Mouse (Mus musculus): Measurements from ENCODE around the gene Gm6902. TPM values are rescaled to one million over a fixed set of nuclear protein-coding genes. Genes with fewer than 3 reads are reported as not detected.
"Not testable (repeated sequence)": the region's sequence is repeated elsewhere in the genome, so short reads cannot be mapped to it uniquely, and the experiment has no call there.

Gm6902 gene
- not detected in 2 replicates for polyA plus RNA-seq (2016; fragmentation: Nextera tagmentation; extraction: Ambion mirVana)

DNA sequence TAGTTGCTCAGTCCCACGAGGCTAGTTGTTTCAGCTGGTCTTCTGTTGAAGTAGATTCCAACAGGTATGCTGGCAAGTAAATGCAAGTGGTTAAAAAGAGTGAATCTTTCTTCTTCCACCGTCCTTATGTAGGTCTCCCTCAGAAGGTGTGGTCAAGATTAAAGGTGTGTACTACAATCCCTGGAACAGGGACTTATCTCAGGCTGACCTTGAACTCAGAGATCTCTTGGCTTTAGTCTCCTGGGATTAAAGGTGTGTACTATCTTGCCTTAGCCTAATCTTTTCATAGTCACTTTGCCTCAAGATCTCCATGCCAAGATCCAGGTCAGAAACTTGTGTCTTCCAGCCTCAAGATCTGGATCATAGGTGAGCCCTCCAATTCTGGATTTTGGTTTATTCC is at the start of gene Gm6902:
Gene Gm6902 (minus strand): TSS at position 101 of the 400 bp plus-strand sequence.
- H3K27me3 ChIP-seq (replicated peaks): not testable (repeated sequence)
- WGBS: no CpG with 5 or more reads among the region's 2 CpGs

DNA sequence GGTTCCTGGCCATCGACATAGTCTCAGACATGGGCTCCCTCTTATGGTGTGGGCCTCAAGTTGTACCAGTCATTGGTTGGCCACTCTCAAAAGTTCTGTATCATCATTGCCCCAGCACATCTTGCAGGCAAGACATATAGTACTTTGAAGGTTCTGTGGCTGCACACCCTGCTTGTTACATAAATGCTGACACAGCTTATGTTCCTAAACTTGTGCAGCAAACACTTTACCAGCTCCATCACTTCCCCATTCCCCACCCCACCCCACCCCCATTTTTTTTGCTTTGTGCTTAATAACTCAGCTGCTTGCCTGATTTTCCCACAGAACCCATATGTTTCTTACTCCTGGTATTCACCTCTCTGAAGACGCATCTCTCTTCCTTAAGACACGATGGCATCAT is 22.2 kb upstream of the Gm6902 start, which contains the start of gene Nlrp4e:
Gene Nlrp4e (plus strand): TSS at position 301 of the 400 bp plus-strand sequence.
- WGBS: 81% methylated on average over 3 of the region's 3 CpGs
- H3K27ac ChIP-seq; H3K9me3 ChIP-seq; H3K36me3 ChIP-seq; H3K4me1 ChIP-seq; ATAC-seq (ENCODE audit: low FRiP score, low read depth); H3K4me3 ChIP-seq; H3K27me3 ChIP-seq (replicated peaks); H3K9ac ChIP-seq; H3K4me2 ChIP-seq (replicated peaks): not testable (repeated sequence)

More for the DNA sequence above, at the start of gene Gm6902:
- H3K4me1 ChIP-seq; H3K36me3 ChIP-seq; H3K9me3 ChIP-seq; H3K9ac ChIP-seq; H3K4me2 ChIP-seq (replicated peaks); H3K4me3 ChIP-seq; H3K27ac ChIP-seq; ATAC-seq (ENCODE audit: low FRiP score, low read depth): not testable (repeated sequence)

DNA sequence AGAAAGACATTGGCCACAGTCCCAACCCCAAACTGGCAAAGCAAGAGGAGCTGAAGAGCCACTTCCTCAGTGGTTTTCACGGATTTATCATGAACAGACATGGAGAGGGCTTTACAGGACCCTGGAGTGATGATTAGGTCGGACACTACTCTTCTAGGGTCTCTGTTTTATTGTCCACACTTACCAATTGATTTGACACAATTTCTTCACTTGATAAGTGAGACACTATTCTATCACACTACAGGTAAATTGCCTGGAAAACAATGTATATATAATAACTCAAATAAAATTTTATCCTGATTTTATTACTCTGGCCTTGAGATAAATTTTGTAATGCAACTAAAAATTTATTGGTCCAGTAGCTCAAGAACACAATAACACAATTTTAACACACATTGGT is 27.1 kb downstream of the Gm6902 start, which contains the start of gene Vmn1r166:
Gene Vmn1r166 (minus strand): TSS at position 101 of the 400 bp plus-strand sequence.
- H3K4me1 ChIP-seq; H3K27me3 ChIP-seq (replicated peaks); H3K9me3 ChIP-seq; H3K9ac ChIP-seq; ATAC-seq (ENCODE audit: low FRiP score, low read depth); H3K36me3 ChIP-seq; H3K4me2 ChIP-seq (replicated peaks); H3K4me3 ChIP-seq; H3K27ac ChIP-seq: not testable (repeated sequence)
- no CpG with 5 or more reads among the region's 2 CpGs for WGBS

Other genes starting within 250 kb of the Gm6902 start
- gene Vmn1r163, start 223.4 kb downstream of the Gm6902 start, polyA plus RNA-seq (2016; fragmentation: Nextera tagmentation; extraction: Ambion mirVana): not detected in 2 replicates
- gene Gm8720, start 211.4 kb downstream of the Gm6902 start, polyA plus RNA-seq (2016; fragmentation: Nextera tagmentation; extraction: Ambion mirVana): not detected in 2 replicates
- not detected in 2 replicates for gene Gm10662, start 134.4 kb downstream of the Gm6902 start, polyA plus RNA-seq (2016; fragmentation: Nextera tagmentation; extraction: Ambion mirVana)
- gene Vmn1r165, start 61.6 kb downstream of the Gm6902 start, polyA plus RNA-seq (2016; fragmentation: Nextera tagmentation; extraction: Ambion mirVana): not detected in 2 replicates
- not detected in 2 replicates for gene Vmn1r166, start 27.2 kb downstream of the Gm6902 start, polyA plus RNA-seq (2016; fragmentation: Nextera tagmentation; extraction: Ambion mirVana)
- not detected in 2 replicates for gene Nlrp4e, start 22.3 kb upstream of the Gm6902 start, polyA plus RNA-seq (2016; fragmentation: Nextera tagmentation; extraction: Ambion mirVana)
- not detected in 2 replicates for gene Nlrp5, start 107.0 kb upstream of the Gm6902 start, polyA plus RNA-seq (2016; fragmentation: Nextera tagmentation; extraction: Ambion mirVana)
- gene Vmn1r167, start 228.3 kb upstream of the Gm6902 start, polyA plus RNA-seq (2016; fragmentation: Nextera tagmentation; extraction: Ambion mirVana): not detected in 2 replicates

Data from neural tube, embryonic 12.5 days (tissue).